Mouse (Mus musculus) lung, adult 2 months (tissue): Measurements from ENCODE around the gene Mypop. TPM values are rescaled to one million over a fixed set of nuclear protein-coding genes. Genes with fewer than 3 reads are reported as not detected.

ENCODE experiments used
- DNase-seq: peaks from one replicate; pipeline ENCODE4 v3.0.0; 2022
- H3K4me1 ChIP-seq: fragments of 200-500 bp; 2 replicates; pipeline ENCODE4 v1.6.1; 2011; ENCODE audit warnings: low read length; ENCODE audit not compliant: control insufficient read depth, insufficient read depth
- H3K4me3 ChIP-seq: fragments of 200-500 bp; replicated peaks from 2 replicates; pipeline ENCODE3; 2011; ENCODE audit warnings: low read depth, mild to moderate bottlenecking, control low read depth, low read length; ENCODE audit errors: extremely low read depth
- CTCF ChIP-seq: fragments of 200-500 bp; IDR thresholded peaks from 2 replicates; pipeline ENCODE4 v1.5.1; 2011; ENCODE audit warnings: mild to moderate bottlenecking, low read length, control low read depth; ENCODE audit not compliant: insufficient read depth
- POLR2A ChIP-seq: fragments of 200-500 bp; IDR thresholded peaks from 2 replicates; pipeline ENCODE4 v1.6.1; 2011; ENCODE audit warnings: low read depth, mild to moderate bottlenecking, control low read depth, low read length, borderline replicate concordance; ENCODE audit errors: extremely low read depth
- WGBS: fragments of 180-500 bp; shearing (Covaris S2); methylation state at CpG from one replicate; pipeline ENCODE4 v1.1.7; 2018; 5-methylcytosine and 5-hydroxymethylcytosine counted together
- polyA plus RNA-seq: library from polyadenylated mRNA; depleted of rRNA; stranded (reverse); fragments of >200 nt; gene quantifications from 2 replicates; pipeline ENCODE4 v1.2.3, GENCODE M21; 2012

The Mypop gene
- polyA plus RNA-seq, 1 experiment = 7.2 TPM

- 4% methylated on average over 4 of the region's 4 CpGs for WGBS
- TF ChIP-seq CTCF = no peak
- no peak for TF ChIP-seq POLR2A
- Histone ChIP-seq H3K4me3 (no peak overlapping the region), H3K4me1 (peaks cover 15% of the 10 kb centered on the region)
- DNase-seq = no peak
These were observed 11.1 kb downstream of the Mypop start for GRCm38 (mm10) chr7:19002115-19002514.

GRCm38 (mm10) chr7:19002848-19003498, 11.9 kb downstream of the Mypop start:
- H3K4me1 ChIP-seq = peaks cover 15% of the 10 kb centered on the region
- H3K4me3 ChIP-seq = peak overlapping the region; percentile 67
- WGBS = 1% methylated on average over 17 of the region's 17 CpGs
- peak; percentile 71 for DNase-seq
- TF ChIP-seq CTCF = no peak
- TF ChIP-seq POLR2A = peak; percentile 23; the same call in 1 of the 2 replicates

- TF ChIP-seq CTCF (no peak), POLR2A (peak; percentile 73; the same call in 1 of the 2 replicates)
- peaks cover 15% of the 10 kb centered on the region for H3K4me1 ChIP-seq
- WGBS = 1% methylated on average over 84 of the region's 90 CpGs
- DNase-seq = peak; percentile 95
- peak within 1 kb of the TSS; percentile 97 for H3K4me3 ChIP-seq
These were observed 13.0 kb downstream of the Mypop start, which contains the start of gene Irf2bp1 for GRCm38 (mm10) chr7:19003902-19004630. Gene Irf2bp1 (plus strand): TSS chr7:19004044.

- DNase-seq = no peak
- H3K4me3 ChIP-seq = peak overlapping the region; percentile 97
- TF ChIP-seq CTCF = no peak
- TF ChIP-seq POLR2A = no peak
- WGBS = 10% methylated on average over 34 of the region's 34 CpGs
- H3K4me1 ChIP-seq = peaks cover 15% of the 10 kb centered on the region
These were observed 13.6 kb downstream of the Mypop start for GRCm38 (mm10) chr7:19004631-19005079.

GRCm38 (mm10) chr7:19005417-19006121, 14.5 kb downstream of the Mypop start:
- Histone ChIP-seq H3K4me3 (no peak overlapping the region), H3K4me1 (peaks cover 15% of the 10 kb centered on the region)
- no peak for DNase-seq
- WGBS = 75% methylated on average over 34 of the region's 34 CpGs
- no peak for TF ChIP-seq POLR2A
- no peak for TF ChIP-seq CTCF

- TF ChIP-seq CTCF (peak; percentile 99), POLR2A (no peak)
- peaks cover 14% of the 10 kb centered on the region for H3K4me1 ChIP-seq
- peak; percentile 75 for DNase-seq
- 6% methylated on average over 12 of the region's 12 CpGs for whole genome bisulfite sequencing
- H3K4me3 ChIP-seq = no peak overlapping the region
These were observed 15.4 kb downstream of the Mypop start for GRCm38 (mm10) chr7:19006476-19006875.

- no peak for DNase-seq
- Histone ChIP-seq H3K4me1 (peaks cover 9% of the 10 kb centered on the region), H3K4me3 (no peak overlapping the region)
- TF ChIP-seq CTCF (no peak), POLR2A (no peak)
- WGBS = 61% methylated on average over 13 of the region's 13 CpGs
These were observed 16.3 kb downstream of the Mypop start for GRCm38 (mm10) chr7:19007026-19007977.

- H3K4me3 ChIP-seq = no peak overlapping the region
- TF ChIP-seq POLR2A = no peak
- no peak for TF ChIP-seq CTCF
- peaks cover 5% of the 10 kb centered on the region for H3K4me1 ChIP-seq
- no peak for DNase-seq
- 67% methylated on average over 7 of the region's 7 CpGs for WGBS
These were observed 19.5 kb downstream of the Mypop start for GRCm38 (mm10) chr7:19010581-19010980.
